Mouse (Mus musculus) lung, postnatal 14 days (tissue): Measurements from ENCODE around the gene Mpzl1.

ENCODE experiments used
- DNase-seq: peaks from one replicate; pipeline ENCODE4 v3.0.0; 2021

The Mpzl1 gene

DNA sequence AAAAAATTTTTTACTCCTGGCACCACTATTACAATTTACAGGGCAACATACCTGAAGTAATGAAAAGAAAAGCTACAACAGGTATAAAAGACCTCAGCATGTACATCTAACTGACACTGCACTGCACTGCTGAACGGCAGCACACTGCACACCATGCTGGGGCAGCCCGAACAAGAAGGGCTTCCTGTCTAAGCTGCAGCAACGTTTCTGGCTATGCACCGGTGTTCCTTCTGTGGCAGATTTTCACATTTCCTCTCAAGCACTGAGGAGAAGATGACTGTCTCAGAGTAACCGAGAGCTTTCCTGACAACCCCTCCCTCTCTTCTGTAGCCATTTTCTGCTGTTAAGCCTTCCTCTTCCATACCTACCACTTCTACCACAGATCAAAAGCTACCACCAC is 21.6 kb downstream of the Mpzl1 start:
- DNase-seq, result no peak

DNA sequence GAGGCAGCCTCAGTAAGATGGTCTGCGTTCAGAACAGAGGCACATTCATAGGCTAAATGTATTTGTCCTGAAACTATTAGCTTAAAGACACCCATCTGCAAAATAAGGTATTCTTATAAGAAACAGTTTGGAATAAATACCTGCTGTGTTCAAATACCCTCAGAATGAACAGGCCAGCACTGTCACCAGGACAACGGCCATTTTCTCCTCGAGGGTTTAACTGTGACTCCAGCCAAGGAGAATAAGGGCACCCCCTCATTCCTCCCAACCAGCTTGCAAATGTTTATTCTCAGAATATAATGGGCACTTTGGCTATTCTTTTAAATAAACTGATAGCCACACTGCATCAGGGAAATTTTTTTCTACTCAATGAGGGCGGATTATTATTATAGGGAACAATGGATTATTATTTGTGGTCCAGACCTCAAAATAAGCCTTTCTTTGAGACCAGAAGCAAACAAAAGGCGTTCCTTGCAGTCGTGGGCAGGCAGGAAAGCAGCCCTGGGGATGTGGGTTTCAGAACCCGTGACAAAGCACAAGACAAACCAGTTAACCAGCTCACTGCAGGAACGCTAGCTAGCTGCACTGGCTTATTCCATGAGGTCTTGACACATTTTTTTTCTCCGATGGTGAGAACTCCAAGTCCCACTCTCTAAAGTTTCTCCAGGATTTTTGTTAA is 23.9 kb downstream of the Mpzl1 start:
- no peak for DNase-seq

DNA sequence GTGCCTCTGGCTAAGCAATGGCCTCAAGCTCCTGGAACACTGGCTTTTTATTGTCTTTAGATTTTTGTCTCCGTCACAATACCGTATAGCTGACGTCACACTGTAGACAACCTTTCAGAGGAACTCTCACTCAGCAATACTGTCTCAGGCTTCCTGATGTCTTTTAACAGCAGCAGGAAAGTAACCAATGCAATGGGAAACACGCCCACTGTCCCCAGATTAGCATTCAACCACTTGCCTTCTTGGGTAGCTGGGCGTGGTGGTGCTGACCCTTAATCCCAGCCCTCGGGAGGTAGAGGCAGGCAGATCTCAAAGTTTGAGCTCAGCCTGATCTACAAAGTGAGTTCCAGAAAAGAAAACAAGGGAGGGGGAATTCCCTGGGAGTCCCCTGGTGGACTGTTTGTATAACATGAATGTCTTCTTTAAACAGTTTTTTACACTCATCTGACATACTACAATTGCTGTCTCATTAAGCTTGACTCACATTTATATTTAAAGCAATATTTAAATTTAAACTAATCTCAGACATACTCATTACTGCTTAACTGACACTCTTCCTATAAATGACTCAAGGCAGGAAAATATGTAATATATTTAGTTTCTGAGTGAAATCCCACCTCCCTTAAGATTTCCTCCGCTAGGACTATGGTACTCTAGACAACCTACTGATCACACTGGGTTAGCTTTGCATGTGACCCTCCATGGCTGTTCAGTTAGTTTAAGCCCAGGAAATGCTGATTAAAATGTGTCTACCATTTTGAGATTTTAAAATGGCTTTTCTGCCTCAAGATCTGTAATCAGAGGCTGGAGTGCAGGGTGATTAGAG is 24.6 kb downstream of the Mpzl1 start:
- DNase-seq, result no peak

DNA sequence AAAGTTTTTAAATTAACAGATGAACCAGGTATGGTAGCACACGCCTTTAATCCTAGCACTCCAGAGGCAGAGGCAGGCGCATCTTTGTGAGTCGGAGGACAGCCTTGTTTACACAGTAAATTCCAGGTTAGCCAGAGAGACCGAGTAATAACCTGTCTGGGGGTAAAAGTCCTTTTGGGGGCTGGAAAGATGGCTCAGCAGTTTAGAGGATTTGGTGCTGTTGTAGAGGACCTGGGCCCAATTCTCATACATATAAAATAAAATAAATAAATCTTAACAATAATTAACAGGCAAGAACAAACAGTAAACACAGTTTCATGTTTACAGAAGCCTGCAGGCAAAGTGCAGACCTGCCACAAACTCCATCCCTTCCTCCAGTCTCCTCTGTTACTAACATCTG is 25.4 kb downstream of the Mpzl1 start:
- no peak for DNase-seq

DNA sequence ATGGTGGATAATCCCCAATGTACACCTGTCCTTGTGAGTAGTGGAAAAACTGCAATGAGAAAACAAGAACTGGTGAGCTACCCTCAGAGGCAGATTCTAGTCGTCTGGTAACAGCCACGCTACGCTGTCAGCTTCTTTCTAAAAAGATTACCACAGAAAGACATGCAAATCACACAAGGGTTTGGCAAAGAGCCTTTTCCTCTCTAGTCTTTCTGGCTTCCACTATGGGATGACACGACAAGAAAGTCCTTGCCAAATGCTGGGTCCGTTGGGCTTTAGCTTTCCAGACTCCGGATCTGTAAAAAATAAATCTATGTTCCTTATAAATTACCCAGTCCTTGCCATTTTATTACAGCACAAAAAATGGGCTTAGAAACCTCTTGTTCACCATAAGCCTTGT is 28.6 kb downstream of the Mpzl1 start:
- peak; percentile 45 for DNase-seq

DNA sequence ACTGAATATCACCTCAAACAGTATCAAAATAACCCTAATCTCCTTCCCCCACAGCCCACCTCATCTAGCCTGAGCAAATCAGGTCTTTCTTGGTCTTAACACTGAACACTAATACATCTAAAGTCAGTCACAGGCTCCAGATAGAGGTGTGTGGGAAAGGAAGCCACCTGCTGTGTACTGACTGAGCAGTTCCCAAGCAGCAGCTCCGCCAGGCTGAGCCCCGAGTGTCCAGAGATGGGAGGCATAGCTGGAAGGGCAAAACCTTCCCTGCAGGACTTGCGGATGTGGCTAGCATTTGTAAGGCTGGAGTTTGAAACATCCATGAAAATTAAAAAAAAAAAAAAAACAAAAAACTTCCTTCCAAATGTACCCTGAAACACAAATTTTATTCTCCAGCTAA is 29.2 kb downstream of the Mpzl1 start:
- peak; percentile 40 for DNase-seq

DNA sequence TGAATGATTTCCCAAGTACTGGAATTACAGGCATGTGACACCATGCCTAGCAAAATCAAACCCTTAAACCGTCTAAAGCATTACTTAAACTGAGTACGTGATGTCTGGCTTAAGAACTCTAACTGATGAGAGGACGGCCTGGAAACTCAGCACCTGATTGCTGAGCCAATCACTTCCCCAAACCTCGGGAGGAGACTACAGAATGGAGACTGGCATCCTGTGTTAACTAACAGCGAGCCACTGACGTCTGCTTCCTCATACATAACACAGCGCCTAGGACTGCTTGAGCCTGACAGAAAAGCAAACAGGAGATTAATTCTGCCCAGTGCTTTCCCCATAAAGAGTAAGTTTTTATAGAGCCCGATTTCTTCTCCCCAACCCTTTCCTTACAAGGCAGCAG is 30.1 kb downstream of the Mpzl1 start:
- DNase-seq, result no peak

DNA sequence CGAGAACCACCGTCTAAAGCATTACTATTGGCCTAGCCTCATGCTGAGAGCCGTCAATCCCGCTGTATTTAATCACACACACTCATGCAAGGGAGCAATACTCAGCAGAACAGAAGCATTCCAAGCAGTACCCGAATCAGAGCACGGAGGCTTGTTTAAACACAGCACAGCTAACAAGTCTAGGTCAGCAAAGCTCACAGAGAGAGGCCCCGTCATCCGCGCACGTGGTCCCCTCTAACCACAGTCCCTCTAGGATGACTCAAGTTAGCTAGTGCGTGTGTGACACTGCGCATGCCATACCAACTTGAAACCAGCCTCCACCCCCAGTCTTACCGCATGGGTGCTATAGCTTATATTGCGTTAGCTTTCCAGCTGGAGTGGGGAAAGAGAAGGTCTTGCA is 31.1 kb downstream of the Mpzl1 start:
- no peak for DNase-seq

DNA sequence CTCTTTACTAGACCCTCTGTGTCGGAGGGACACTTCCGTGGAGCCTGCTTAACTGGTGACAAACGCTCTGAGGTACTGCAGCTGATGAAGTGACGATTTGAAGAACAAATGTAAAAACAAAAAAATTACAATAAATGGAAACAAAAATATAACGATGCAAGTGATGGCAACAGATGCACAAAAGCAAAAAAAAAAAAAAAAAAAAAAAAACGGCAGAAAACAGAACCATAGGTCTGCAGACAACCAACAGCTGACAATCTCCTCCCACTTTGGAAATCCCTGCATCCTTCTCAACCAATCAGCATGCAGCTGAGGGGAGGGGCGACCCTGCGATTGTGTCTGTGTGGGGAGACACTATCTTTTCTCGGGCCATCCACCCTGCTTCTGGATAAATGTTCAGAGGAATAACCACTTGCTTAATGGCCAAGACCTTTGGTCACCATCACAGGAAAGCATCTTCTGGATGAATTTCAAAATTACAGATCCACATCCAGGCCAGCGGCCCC is 32.5 kb downstream of the Mpzl1 start:
- no peak for DNase-seq

DNA sequence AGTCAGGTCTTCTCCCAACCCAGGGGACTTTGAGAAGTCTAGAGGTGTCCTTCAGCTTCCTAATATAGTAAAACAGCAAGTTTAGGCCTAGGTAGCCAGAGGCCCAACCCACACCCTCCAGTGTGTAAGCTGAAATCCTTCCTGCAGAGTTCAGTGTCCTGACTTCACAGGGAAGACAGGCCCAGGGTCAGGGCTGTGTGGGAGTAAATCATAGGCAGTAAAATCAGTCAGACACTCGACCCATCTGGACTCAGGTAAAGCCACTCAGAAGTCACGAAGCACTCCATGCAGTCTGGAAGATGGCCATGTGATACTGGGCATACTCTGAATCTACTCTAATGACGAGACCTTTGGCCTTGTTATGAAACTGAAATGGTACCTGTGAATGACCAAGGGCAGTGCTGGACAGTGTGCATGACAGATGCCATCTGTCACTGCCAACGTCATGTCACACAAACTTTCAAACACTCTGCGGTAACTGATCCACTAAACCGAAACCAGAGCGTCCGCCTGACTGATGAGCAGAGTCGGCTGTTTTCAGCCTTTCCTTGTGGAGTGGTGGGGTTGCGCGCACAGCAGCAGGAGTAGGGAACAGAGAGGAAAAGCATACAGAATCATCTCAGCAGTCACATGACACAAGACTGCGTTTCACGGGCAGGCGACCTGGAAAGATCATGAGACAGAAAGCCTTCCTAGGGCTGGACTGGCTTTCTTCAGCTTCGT is 39.5 kb downstream of the Mpzl1 start:
- no peak for DNase-seq

DNA sequence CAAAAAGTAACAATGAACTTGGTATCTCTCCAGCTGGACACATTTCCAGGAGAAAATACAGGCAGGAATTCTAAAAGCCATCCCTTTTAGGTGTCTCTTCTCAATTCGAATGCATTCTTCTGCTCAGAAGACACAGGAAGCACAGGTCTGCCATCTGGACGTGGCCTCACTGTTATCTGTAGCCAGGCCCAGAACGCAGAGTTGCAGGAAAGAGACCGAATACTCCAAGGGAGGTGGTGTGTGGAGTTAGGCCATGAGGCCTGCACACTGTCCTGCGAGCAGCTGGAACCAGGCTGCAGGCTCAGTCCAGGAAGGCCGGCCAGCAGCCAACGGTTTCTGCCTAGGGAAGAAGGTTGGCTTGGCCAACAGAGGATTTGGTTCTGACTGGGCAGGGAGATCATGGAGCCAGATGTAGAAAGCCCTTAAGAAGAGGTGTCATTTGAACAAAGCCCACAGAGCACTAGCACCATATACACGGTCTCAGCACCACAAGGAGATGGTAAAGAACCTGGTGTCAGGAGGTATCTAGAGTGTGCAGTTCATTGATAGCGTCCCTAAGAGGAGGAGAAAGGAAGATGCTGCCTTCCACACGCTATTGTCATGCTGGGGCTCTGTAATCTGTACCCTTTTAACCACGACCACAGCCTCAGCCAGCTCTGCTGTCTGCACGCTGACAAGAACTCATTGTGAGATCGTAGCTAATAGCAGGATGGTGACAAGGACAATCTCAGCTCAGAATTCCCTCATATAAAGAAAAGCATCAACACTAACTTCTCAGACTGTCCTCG is 41.8 kb downstream of the Mpzl1 start:
- DNase-seq, result no peak

DNA sequence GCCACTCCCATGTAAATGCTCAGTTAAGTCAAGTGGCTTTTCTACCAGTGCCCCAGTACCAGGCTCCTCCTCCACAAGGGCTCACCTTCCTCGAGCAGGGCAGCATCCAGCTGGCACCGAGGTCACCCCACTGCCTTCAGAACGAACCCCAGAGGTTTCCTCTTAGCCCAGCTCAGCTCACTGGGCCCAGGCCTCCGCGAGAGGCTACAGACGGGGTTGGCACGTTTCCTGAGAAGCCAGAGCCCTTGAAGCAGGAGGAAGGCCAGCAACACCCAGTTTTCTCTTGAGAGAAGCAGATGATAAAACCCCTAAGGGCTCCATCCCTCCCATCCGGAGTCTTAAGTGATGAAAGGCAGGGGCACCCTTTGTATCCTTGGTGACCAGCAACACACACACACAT is 43.6 kb downstream of the Mpzl1 start:
- DNase-seq, result no peak

DNA sequence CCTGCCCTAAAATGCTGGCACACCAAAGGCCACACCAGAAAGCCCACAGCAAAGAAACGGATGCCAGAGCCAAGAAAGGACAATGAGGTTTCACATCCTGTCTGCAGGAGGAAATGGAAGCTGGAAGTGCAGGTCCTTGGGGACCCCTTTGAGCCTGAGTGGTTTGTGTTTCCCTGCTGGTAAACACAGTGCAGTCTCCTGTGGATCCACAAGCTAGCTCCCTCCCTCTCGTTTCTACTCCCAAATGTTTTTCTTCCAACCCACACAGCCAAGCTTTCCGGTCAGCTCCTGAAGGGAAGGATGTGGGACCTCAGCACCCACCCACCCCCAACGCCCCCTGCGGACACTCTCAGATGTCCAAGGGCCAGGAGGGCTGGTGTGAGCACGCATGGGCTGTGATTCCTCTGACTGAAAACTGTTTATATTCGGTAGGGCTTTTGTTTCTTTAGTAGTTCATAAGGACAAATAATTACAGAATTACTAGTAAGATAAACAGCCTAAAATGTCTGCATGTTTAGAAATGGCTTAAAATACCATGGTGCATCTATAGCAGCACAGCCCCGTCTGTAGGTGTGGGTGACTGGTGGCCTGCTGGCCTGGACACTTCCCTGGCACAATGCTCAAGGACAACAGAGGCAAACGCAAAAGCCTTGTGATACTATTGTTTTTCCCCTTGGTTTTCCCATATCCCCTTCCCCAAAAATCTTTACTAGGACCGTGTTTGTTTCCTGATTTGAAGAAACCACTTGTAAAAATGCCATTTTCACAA is 44.9 kb downstream of the Mpzl1 start:
- peak; percentile 41 for DNase-seq

DNA sequence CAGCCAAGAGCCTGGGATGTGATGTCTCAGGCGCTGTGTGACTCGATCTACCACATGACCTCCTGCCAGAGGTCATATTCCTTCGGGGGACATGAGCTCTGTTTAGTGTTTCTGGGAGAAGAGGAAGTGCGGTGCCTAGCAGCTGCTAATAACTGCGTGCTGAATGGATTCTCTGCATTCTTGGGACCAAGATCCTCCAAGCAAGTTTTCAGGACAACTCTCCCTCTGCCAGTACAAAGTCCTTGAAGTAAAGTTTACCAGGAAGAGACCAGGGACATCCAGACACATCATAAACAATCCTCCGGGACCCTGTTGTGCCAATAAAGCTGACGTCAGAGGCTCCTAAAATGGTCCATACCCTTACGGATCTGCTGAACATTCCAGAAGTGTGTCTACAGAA is 46.5 kb downstream of the Mpzl1 start:
- no peak for DNase-seq

DNA sequence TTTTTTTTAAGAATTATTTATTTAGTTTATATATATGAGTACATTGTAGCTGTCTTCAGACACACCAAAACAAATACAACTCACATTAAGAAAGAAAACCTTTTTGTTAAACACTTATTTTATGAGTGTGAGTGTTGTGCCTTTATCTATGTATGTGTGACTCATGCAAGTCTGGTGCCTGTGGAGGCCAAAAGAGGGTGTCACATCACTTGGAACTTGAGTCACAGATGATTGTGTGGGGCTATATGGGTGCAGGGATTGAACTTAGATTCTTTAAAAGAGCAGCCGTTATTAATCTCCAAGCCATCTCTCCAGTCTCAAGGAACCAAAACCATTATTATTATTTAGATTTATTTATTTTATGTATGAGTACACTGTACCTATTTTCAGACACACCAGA is 48.0 kb downstream of the Mpzl1 start:
- no peak for DNase-seq

DNA sequence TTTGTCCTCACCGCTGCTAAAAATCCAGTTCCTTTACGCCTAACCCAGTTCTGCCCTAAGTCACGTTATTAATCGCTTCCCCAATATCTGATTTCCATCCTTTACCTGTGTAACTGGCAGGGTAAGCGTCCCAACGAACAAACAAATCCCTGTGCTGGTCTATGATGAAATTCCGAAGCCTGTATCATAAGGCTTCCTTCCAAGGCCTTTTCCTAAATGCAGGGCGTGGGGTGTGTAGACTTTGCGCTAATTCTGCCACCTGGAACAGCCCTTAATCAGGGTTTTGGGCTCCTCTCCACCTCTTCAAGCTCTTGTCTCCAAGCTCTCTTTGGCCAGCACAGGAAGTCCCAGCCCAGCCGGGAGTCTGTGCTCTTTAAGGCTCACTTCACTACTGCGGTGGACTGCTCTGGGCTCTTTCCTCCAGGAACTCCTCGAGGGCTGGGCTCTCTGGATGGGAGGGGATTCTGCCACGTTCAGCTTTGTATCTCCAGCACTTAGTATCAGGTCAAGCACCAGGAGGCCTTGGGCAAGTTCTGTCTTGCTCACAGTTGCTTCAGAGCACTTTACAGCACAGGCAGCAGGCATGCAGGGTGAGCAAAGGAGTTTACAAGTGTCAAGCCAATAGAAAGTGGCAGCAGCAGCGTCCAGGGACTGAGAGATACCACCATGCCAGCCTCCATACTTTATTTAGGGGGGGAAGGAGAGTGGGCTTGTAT is 48.8 kb downstream of the Mpzl1 start:
- no peak for DNase-seq

DNA sequence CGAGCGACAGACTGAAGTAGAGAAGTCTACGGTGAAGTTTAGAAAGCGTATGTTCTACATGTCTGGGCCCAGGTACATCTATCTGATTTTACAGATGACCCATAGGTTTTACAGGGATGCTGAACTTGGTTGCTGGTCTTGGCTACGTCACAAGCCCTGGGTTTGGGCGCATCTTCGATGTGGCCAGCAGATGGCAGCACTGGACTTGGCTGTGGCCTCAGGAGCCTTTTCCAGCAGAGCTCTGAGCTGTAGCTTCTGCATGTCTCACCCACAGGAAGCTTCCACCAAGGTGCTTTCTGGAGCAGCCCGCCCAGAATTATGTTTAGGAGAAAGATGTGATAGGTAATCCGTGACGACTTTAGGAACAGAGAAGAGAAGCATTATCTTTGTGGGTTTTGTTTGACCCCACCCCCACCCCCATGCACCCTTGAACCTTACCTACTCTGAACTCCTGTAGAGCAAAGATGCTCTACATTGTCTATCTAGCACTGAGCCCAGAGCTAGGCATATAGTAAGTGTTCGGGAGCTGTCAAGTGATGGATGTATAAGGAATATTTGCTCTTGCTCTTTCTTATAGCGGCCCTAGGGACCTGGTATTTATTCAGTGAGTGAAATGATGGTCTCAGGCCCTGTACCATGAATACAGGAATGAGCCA is 50.7 kb downstream of the Mpzl1 start:
- DNase-seq, result peak; percentile 95

DNA sequence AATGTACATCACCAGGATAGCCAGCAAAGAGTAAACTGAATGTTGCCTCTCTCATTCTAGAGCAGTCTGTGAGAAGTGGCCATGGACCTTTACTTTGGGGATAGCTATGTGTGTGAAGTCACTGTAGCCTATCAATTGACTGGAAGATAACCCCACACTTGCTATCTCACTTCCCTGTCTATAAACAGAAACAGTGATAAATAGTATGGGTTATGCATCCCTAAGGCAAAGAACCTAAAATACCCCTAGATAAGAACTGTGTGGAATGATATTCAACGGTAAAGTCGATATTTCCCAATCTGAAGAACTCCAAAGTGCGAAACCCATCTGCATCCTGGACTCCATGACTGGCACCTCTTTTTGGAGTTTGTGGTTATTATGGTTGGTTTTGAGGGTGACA is 53.1 kb downstream of the Mpzl1 start:
- DNase-seq, result no peak

DNA sequence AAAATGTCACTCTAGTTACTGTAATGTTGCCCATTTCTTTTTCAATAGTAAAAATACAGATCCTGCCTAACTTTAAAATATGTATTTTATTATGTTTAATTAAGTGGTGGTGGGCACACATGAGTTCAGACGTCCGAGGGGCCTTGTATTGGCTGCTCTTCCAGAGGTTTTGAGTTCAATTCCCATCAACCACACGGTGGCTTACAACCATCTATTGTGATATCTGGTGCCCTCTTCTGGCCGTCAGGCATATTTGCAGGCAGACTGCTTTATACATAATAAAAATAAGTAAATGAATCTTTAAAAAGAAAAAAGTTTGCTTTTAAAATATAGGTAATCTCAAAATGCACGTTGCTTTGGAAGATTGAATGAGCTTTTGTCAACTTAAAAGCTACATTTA is 55.0 kb downstream of the Mpzl1 start:
- no peak for DNase-seq

DNA sequence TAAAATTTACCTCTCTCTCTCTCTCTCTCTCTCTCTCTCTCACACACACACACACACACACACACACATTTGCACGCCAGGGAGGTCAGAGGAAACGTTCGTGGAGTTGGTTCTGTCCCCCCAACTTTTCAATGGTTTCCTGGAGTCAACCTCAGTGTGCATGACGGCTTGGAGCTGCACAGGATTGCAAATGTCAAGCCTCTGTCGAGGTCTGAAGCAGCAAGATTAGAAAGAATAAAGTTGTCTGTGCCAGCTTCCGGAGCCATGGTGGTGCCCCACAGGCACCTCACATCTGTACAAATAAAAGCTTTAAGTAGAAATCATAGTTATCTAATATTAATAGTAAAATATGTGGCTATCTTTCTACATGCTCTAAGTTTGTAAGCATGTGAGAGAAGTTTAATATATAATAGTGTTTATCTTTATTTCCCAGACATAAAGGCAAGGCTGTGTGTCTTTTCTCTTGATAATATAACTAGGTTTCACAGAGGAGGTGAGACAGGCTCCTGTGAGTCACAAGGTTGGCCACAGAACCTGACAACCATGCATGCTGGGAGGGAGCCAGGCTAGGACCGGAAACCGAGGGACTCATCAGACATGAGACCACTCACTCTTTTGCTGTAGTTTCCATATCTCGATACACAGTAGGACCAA is 57.8 kb downstream of the Mpzl1 start:
- no peak for DNase-seq
